In genomic region chr6:83499078-83499477, GRCm38 (mm10) we compare ENCODE assay signal across 11 mouse cellular contexts. TPM values are rescaled to one million over a fixed set of nuclear protein-coding genes. Genes with fewer than 3 reads are reported as not detected.
"Had no signal": no experiment of that assay in that cellular context is flagged by ENCODE, and none has a peak within 500 bp of the region (broad histone marks: within the 10 kb centered on the region; RNA-seq: fewer than 3 reads in every experiment).

No protein-coding gene starts in this region.

- DNase-seq: kidney, adult 8-10 months; layer of hippocampus, adult 9-11 months; liver; liver, embryonic 13.5 days; lung, adult 18-20 months; thymus, postnatal 36 days had no signal

- ATAC-seq: inflammation-experienced regulatory T-cells, adult 6 months; intestine, postnatal 0 days; midbrain, embryonic 16.5 days had no signal

RNA-seq across cellular contexts. Expression of gene Actg2, which starts 37.0 kb away (rescaled TPM):
- total RNA-seq: left cerebral cortex, adult 8-10 months; megakaryocyte-erythroid progenitor cell, adult 5-6 weeks had no signal
